Mouse (Mus musculus) liver, embryonic 11.5 days (tissue): ENCODE data around the gene Tnfrsf13b. TPM values are rescaled to one million over a fixed set of nuclear protein-coding genes. Genes with fewer than 3 reads are reported as not detected.
"Not testable (repeated sequence)": the region's sequence is repeated elsewhere in the genome, so short reads cannot be mapped to it uniquely, and the experiment has no call there.

Experiments
- ATAC-seq: fragments of 200-750 bp; cut with Nextera tagmentation; replicated peaks from 2 replicates; pipeline ENCODE4 v1.8.0; 2017; ENCODE audit warnings: moderate number of reproducible peaks, mild to moderate bottlenecking, moderate TSS enrichment, moderate library complexity; ENCODE audit not compliant: low FRiP score
- DNase-seq: peaks from one replicate; pipeline ENCODE4 v3.0.0-alpha.2; 2017; ENCODE audit warnings: low spot score
- H3K27ac ChIP-seq: fragments of 300-500 bp; sonication (generic); 2 replicates; pipeline ENCODE4 v1.5.1; 2014; ENCODE audit warnings: mild to moderate bottlenecking, low read depth, low read length, control low read depth
- H3K27me3 ChIP-seq: fragments of 300-500 bp; sonication (generic); replicated peaks from 2 replicates; pipeline ENCODE4 v1.6.1; 2014; ENCODE audit warnings: low read length, mixed read lengths; ENCODE audit not compliant: control insufficient read depth, insufficient read depth
- H3K36me3 ChIP-seq: fragments of 300-500 bp; sonication (generic); 2 replicates; pipeline ENCODE4 v1.6.1; 2014; ENCODE audit warnings: mild to moderate bottlenecking, low read length, moderate library complexity, mixed read lengths; ENCODE audit not compliant: control insufficient read depth, insufficient read depth
- H3K4me1 ChIP-seq: fragments of 300-500 bp; sonication (generic); replicated peaks from 2 replicates; pipeline ENCODE4 v1.6.1; 2014; ENCODE audit warnings: low read length, mixed read lengths; ENCODE audit not compliant: control insufficient read depth, insufficient read depth
- H3K4me2 ChIP-seq: fragments of 300-500 bp; sonication (generic); 2 replicates; pipeline ENCODE4 v1.6.1; 2014; ENCODE audit warnings: mild to moderate bottlenecking, control low read depth, moderate library complexity
- H3K4me3 ChIP-seq: fragments of 300-500 bp; sonication (generic); 2 replicates; pipeline ENCODE4 v1.5.1; 2014; ENCODE audit warnings: low read depth, low read length, control low read depth
- H3K9ac ChIP-seq: fragments of 300-500 bp; sonication (generic); 2 replicates; pipeline ENCODE4 v1.6.1; 2014; ENCODE audit warnings: low read depth, low read length, control low read depth
- H3K9me3 ChIP-seq: fragments of 300-500 bp; sonication (generic); 2 replicates; pipeline ENCODE4 v1.6.1; 2016; ENCODE audit warnings: low read length, inconsistent platforms, mixed read lengths; ENCODE audit not compliant: control insufficient read depth
- WGBS: fragments of 180-500 bp; shearing (Covaris S2); extraction: QIAGEN DNeasy Blood & Tissue Kit; methylation state at CpG from one replicate; pipeline ENCODE4 v1.1.7; 2014; 5-methylcytosine and 5-hydroxymethylcytosine counted together
- polyA plus RNA-seq: library from polyadenylated mRNA; unstranded; fragments of >200 nt; fragmentation: Nextera tagmentation; extraction: Ambion mirVana; gene quantifications from 2 replicates; pipeline ENCODE4 v1.2.1, GENCODE M21; 2014

Gene Tnfrsf13b
- polyA plus RNA-seq, 1 experiment from 2014 or later, result 5.9 TPM

- not testable (repeated sequence) for H3K27ac ChIP-seq, H3K4me1 ChIP-seq, H3K9me3 ChIP-seq, ATAC-seq, H3K4me3 ChIP-seq, H3K9ac ChIP-seq, H3K36me3 ChIP-seq, H3K27me3 ChIP-seq, H3K4me2 ChIP-seq, DNase-seq
- 93% methylated on average over 7 of the region's 10 CpGs for WGBS
Observed at GRCm38 (mm10) chr11:61192123-61192522, 65.6 kb downstream of the Tnfrsf13b start.

GRCm38 (mm10) chr11:61192779-61193178, 66.2 kb downstream of the Tnfrsf13b start:
- no peak overlapping the region for H3K4me2 ChIP-seq
- no peaks in the 10 kb centered on the region for H3K9me3 ChIP-seq
- no peak overlapping the region for H3K4me3 ChIP-seq
- 93% methylated on average over 2 of the region's 2 CpGs for WGBS
- no peak overlapping the region for H3K9ac ChIP-seq
- DNase-seq (no peak), ATAC-seq (no peak)
- H3K4me1 ChIP-seq, result no peaks in the 10 kb centered on the region
- 0 out of 2 replicates have a peak, but pooled peaks cover 3% of the 10 kb centered on the region for H3K27me3 ChIP-seq
- no peak overlapping the region for H3K27ac ChIP-seq
- no peaks in the 10 kb centered on the region for H3K36me3 ChIP-seq

- Histone ChIP-seq H3K27ac (no peak overlapping the region), H3K9ac (no peak overlapping the region), H3K9me3 (no peaks in the 10 kb centered on the region), H3K4me3 (no peak overlapping the region), H3K4me1 (no peaks in the 10 kb centered on the region), H3K36me3 (no peaks in the 10 kb centered on the region), H3K27me3 (0 out of 2 replicates have a peak, but pooled peaks cover 3% of the 10 kb centered on the region), H3K4me2 (no peak overlapping the region)
- WGBS, result 7% methylated on average over 9 of the region's 9 CpGs
- DNase-seq (peak; percentile 68), ATAC-seq (no peak)
Observed at GRCm38 (mm10) chr11:61193392-61193791, 66.8 kb downstream of the Tnfrsf13b start.

- WGBS, result 80% methylated on average over 14 of the region's 14 CpGs
- H3K4me2 ChIP-seq, result no peak overlapping the region
- no peaks in the 10 kb centered on the region for H3K36me3 ChIP-seq
- H3K27ac ChIP-seq, result no peak overlapping the region
- no peaks in the 10 kb centered on the region for H3K9me3 ChIP-seq
- H3K9ac ChIP-seq, result no peak overlapping the region
- H3K4me1 ChIP-seq, result no peaks in the 10 kb centered on the region
- DNase-seq (no peak), ATAC-seq (no peak)
- H3K27me3 ChIP-seq, result 0 out of 2 replicates have a peak, but pooled peaks cover 3% of the 10 kb centered on the region
- H3K4me3 ChIP-seq, result no peak overlapping the region
Observed at GRCm38 (mm10) chr11:61196616-61197353, 70.2 kb downstream of the Tnfrsf13b start.

GRCm38 (mm10) chr11:61197935-61198334, 71.4 kb downstream of the Tnfrsf13b start:
- ATAC-seq, result no peak

More at GRCm38 (mm10) chr11:61197935-61198334, 71.4 kb downstream of the Tnfrsf13b start:
- Histone ChIP-seq H3K27me3 (0 out of 2 replicates have a peak, but pooled peaks cover 3% of the 10 kb centered on the region), H3K9me3 (no peaks in the 10 kb centered on the region), H3K4me1 (no peaks in the 10 kb centered on the region), H3K36me3 (no peaks in the 10 kb centered on the region), H3K4me3 (no peak overlapping the region), H3K4me2 (no peak overlapping the region), H3K9ac (no peak overlapping the region), H3K27ac (no peak overlapping the region)
- DNase-seq, result no peak

Other genes with a start within 250 kb of the Tnfrsf13b start
- gene Tmem11, start 247.5 kb upstream of the Tnfrsf13b start, polyA plus RNA-seq, result 63.8 and 64.1 TPM in 2 replicates
- 11.2 and 13.3 TPM in 2 replicates for gene Natd1, start 212.0 kb upstream of the Tnfrsf13b start, polyA plus RNA-seq
- 132 and 136 TPM in 2 replicates for gene Map2k3, start 194.7 kb upstream of the Tnfrsf13b start, polyA plus RNA-seq
- not detected in 2 replicates for gene Kcnj12, start 104.2 kb upstream of the Tnfrsf13b start, polyA plus RNA-seq
- gene Usp22, start 48.3 kb downstream of the Tnfrsf13b start, polyA plus RNA-seq, result 60.1 and 69.7 TPM in 2 replicates
- gene Aldh3a1, start 80.8 kb downstream of the Tnfrsf13b start, polyA plus RNA-seq, result not detected in 2 replicates
- 23.8 and 28.3 TPM in 2 replicates for gene Aldh3a2, start 140.7 kb downstream of the Tnfrsf13b start, polyA plus RNA-seq
- gene Slc47a2, start 216.1 kb downstream of the Tnfrsf13b start, polyA plus RNA-seq, result 0.07 TPM in 1 of 2 replicates, not detected in the other